Mouse (Mus musculus) heart, embryonic 10.5 days (tissue): ENCODE data around the gene Tpgs1. TPM values are rescaled to one million over a fixed set of nuclear protein-coding genes. Genes with fewer than 3 reads are reported as not detected.
A peak's percentile ranks its signal among the peaks of the same experiment; 100 is the strongest.

Source experiments
- DNase-seq: peaks from one replicate; pipeline ENCODE4 v3.0.0-alpha.2; 2017; ENCODE audit warnings: low spot score
- H3K27ac ChIP-seq: fragments of 300-500 bp; sonication (generic); 2 replicates; pipeline ENCODE4 v1.5.1; 2016; ENCODE audit warnings: mild to moderate bottlenecking
- H3K27me3 ChIP-seq: fragments of 300-500 bp; sonication (generic); 2 replicates; pipeline ENCODE4 v1.6.1; 2016; ENCODE audit warnings: mild to moderate bottlenecking; ENCODE audit not compliant: poor library complexity, insufficient read depth, severe bottlenecking
- H3K36me3 ChIP-seq: fragments of 300-500 bp; sonication (generic); 2 replicates; pipeline ENCODE4 v1.6.1; 2016; ENCODE audit warnings: mild to moderate bottlenecking, moderate library complexity
- H3K4me1 ChIP-seq: fragments of 300-500 bp; sonication (generic); 2 replicates; pipeline ENCODE4 v1.6.1; 2016; ENCODE audit warnings: mild to moderate bottlenecking
- H3K4me3 ChIP-seq: fragments of 300-500 bp; sonication (generic); 2 replicates; pipeline ENCODE4 v1.5.1; 2016; ENCODE audit warnings: mild to moderate bottlenecking, moderate library complexity
- H3K9me3 ChIP-seq: fragments of 300-500 bp; sonication (generic); 2 replicates; pipeline ENCODE4 v1.6.1; 2016; ENCODE audit warnings: mild to moderate bottlenecking, moderate library complexity
- WGBS: fragments of 180-500 bp; shearing (Covaris S2); methylation state at CpG from one replicate; pipeline ENCODE4 v1.1.7; 2016; 5-methylcytosine and 5-hydroxymethylcytosine counted together
- polyA plus RNA-seq: library from polyadenylated mRNA; unstranded; fragments of >200 nt; fragmentation: Nextera tagmentation; extraction: Ambion mirVana; gene quantifications from 2 replicates; pipeline ENCODE4 v1.2.1, GENCODE M21; 2016

Tpgs1 gene
- polyA plus RNA-seq, 1 experiment from 2014 or later, result 59.4 TPM

DNA sequence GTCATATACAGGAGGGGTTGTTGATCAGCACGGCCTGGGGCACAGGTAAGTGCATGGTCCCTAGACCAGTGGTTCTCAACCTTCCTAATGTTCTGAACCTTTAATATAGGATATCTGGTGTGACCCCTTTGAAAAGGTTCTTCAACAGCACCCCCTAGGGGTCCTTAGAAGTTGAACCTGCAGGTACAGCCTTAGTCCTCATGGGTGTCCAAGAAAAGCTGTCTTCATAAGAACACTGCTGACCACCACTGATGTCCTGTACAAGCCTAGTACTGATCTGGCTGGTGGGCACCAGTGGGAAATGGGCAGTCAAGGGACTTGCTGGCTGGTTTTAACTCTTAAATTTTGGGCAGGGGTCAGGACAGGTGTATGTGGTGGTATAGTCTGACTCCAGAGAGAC, 42.9 kb downstream of the Tpgs1 start:
- DNase-seq, result no peak
- Histone ChIP-seq H3K9me3 (peaks cover 3% of the 10 kb centered on the region; the same call in 1 of the 2 replicates), H3K27ac (no peak overlapping the region), H3K4me1 (peaks cover 64% of the 10 kb centered on the region), H3K27me3 (peaks cover 33% of the 10 kb centered on the region), H3K4me3 (no peak overlapping the region), H3K36me3 (peaks cover 51% of the 10 kb centered on the region)
- 76% methylated on average over 1 of the region's 1 CpGs for WGBS

DNA sequence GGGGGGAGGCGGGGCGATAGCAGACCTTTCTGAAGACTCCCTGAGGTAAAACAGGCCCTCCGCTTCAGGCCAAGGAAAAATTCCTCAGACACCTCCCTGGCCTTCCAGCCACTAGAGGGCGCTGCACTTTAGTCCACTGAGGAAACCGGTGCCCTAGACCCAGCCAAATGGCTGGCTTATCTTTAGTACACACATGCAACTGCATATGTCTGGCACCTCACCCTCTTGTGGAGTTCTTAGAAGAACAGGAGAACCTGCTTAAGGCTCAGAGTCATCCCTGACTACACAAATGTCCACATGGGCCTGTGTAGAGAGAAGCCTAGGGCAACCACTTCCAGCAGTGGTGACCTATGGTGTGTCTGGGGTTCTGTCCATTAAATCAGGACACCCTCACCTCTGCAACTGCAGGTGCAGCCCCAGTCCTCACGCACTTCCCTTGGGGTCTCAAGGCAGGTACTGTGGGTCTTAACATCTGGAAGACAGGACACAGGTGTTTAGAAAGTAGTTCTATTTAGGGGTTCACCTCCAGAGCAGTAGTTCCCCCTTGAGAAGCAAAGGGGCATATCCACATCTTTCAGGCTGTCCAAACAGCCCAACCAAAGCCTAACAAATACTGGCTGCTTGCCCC, 43.4 kb downstream of the Tpgs1 start:
- 16% methylated on average over 4 of the region's 6 CpGs for WGBS

DNA sequence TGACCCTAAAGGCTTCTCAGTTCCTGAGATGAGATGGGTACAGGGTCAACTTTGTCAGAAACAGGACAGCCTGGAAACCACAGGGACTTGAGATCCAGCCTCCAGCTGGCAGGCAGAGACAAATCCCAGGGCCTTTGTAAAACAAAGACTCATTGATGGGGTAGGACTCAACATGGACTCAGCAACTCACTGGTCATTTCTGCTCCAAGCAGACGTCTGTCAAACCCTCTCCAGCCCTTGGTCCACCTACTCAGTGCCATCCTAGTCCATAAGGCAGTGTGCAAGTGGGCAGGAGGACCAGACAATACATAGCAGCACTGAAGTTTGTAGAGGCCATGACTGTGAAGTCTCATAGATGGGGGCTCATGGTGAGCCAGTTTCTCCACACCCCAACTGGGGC, 44.0 kb downstream of the Tpgs1 start:
- WGBS, result 42% methylated on average over 1 of the region's 1 CpGs
- H3K4me3 ChIP-seq, result no peak overlapping the region
- peaks cover 40% of the 10 kb centered on the region for H3K36me3 ChIP-seq
- peaks cover 64% of the 10 kb centered on the region for H3K4me1 ChIP-seq
- peak; percentile 77 for DNase-seq
- H3K27ac ChIP-seq, result no peak overlapping the region
- H3K27me3 ChIP-seq, result peaks cover 45% of the 10 kb centered on the region
- H3K9me3 ChIP-seq, result peaks cover 3% of the 10 kb centered on the region; the same call in 1 of the 2 replicates

More for the DNA sequence above, 43.4 kb downstream of the Tpgs1 start:
- peaks cover 39% of the 10 kb centered on the region for H3K27me3 ChIP-seq
- no peak overlapping the region for H3K27ac ChIP-seq
- peaks cover 45% of the 10 kb centered on the region for H3K36me3 ChIP-seq
- peak; percentile 95 for DNase-seq
- peaks cover 3% of the 10 kb centered on the region; the same call in 1 of the 2 replicates for H3K9me3 ChIP-seq
- peaks cover 64% of the 10 kb centered on the region for H3K4me1 ChIP-seq
- no peak overlapping the region for H3K4me3 ChIP-seq

DNA sequence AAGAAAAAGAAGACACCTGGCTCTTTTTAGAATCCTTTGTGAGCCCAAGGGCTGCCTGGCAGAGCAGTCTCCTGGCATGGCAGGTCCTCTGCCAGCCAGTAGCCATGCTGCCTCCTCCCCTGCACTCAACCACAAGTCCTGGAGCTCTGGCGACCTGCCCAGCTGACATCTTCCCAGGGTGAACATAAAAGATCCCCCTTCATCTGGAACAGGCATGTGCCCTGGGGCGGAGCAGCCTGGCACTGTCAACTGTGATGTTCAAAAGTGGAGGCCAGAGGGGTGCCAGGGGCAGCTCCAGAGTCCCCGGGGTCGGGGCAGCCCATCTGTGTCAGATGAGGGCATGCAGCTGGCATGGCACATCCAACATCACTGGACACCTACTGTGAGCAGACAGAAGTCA, 45.8 kb downstream of the Tpgs1 start:
- H3K9me3 ChIP-seq, result peaks cover 3% of the 10 kb centered on the region; the same call in 1 of the 2 replicates

DNA sequence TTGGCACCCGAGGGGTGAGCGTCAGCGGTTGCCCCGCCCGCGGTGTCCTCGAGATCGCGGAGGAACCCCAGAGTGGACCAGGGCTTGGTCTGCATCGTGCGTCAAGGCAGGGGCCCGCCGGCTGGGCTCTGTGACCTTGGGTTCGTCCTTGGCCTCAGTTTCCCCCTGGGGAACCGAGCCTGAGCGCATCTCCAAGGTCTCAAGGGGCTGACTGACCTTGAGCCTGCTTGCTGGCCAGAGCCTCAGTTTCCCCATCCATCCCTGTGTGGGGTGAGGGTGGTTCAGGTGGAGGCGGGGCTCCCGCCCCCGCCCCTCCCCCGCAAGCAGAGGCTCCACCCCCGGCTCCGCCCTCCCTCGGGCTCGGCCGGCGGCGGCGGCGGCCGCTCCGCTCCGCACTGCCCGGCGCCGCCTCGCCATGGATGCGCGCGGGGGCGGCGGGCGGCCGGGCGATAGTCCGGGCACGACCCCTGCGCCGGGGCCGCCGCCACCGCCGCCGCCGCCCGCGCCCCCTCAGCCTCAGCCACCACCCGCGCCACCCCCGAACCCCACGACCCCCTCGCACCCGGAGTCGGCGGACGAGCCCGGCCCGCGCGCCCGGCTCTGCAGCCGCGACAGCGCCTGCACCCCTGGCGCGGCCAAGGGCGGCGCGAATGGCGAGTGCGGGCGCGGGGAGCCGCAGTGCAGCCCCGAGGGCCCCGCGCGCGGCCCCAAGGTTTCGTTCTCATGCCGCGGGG, 47.3 kb downstream of the Tpgs1 start, which contains the start of gene Hcn2:
TSS of gene Hcn2 (plus strand) at position 381 of the 734 bp plus-strand sequence.
- no peak for DNase-seq
- peaks cover 31% of the 10 kb centered on the region for H3K4me1 ChIP-seq
- H3K27me3 ChIP-seq, result peaks cover 71% of the 10 kb centered on the region
- 2% methylated on average over 85 of the region's 91 CpGs for WGBS
- 0 out of 2 replicates have a peak within 1 kb of the TSS, but pooled peaks have one; percentile 2 for H3K27ac ChIP-seq
- H3K9me3 ChIP-seq, result peaks cover 3% of the 10 kb centered on the region; the same call in 1 of the 2 replicates
- peak within 1 kb of the TSS; percentile 76 for H3K4me3 ChIP-seq
- peaks cover 8% of the 10 kb centered on the region for H3K36me3 ChIP-seq

More for the DNA sequence above, 45.8 kb downstream of the Tpgs1 start:
- Histone ChIP-seq H3K27me3 (peaks cover 63% of the 10 kb centered on the region), H3K36me3 (peaks cover 22% of the 10 kb centered on the region), H3K4me1 (peaks cover 45% of the 10 kb centered on the region), H3K4me3 (no peak overlapping the region), H3K27ac (no peak overlapping the region)
- WGBS, result 63% methylated on average over 4 of the region's 4 CpGs
- no peak for DNase-seq

DNA sequence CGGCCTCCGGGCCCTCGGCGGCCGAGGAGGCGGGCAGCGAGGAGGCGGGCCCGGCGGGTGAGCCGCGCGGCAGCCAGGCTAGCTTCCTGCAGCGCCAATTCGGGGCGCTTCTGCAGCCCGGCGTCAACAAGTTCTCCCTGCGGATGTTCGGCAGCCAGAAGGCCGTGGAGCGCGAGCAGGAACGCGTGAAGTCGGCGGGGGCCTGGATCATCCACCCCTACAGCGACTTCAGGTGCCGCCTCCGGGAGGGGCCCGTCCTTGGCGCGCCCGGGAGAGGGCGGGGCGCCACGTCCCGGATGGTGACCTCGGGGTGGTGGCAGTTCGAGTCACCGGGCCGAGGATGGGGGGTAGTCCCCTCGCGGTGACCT, 47.8 kb downstream of the Tpgs1 start:
- Histone ChIP-seq H3K27ac (no peak overlapping the region), H3K4me1 (peaks cover 27% of the 10 kb centered on the region), H3K36me3 (peaks cover 2% of the 10 kb centered on the region), H3K9me3 (peaks cover 3% of the 10 kb centered on the region; the same call in 1 of the 2 replicates), H3K4me3 (peak overlapping the region; percentile 76), H3K27me3 (peaks cover 71% of the 10 kb centered on the region)
- WGBS, result 1% methylated on average over 43 of the region's 44 CpGs
- DNase-seq, result no peak

DNA sequence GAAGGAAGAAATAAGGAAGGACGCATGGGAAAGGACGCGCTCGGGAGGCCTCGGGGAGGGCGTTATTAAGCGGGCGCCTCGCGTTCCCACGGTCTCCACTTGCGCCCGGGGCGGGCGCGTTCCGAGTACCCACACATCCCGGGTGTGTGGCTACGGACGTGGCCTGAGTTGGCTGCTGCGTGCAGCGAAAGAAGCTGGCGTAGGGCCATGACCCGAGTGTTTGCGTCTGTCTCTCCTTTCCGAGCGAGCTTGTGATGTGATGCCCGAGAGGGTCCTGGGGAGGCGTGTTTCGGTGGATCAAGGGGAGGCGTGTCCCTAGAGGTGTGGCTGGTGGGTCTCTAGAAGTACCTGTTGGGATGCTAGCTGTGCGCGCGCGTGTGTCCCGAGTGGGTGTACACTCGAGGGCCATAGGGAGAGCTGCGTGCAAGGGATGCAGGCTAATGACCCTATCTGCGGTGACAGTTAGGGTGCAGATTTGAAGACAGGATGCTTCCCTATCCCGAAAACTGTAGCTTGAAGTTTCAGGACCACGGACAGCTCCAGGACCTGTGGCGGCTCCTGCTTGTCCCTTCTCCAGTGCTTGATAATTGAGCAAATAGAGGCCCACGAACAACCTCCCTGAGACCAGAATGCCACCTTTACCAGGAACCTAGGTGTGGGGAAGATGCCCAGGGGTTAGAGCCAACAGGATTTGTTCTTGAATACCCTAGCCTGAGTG, 48.6 kb downstream of the Tpgs1 start:
- no peak overlapping the region for H3K27ac ChIP-seq
- peaks cover 71% of the 10 kb centered on the region for H3K27me3 ChIP-seq
- DNase-seq, result peak; percentile 85
- no peaks in the 10 kb centered on the region for H3K36me3 ChIP-seq
- WGBS, result 7% methylated on average over 43 of the region's 43 CpGs
- H3K9me3 ChIP-seq, result peaks cover 3% of the 10 kb centered on the region; the same call in 1 of the 2 replicates
- peaks cover 21% of the 10 kb centered on the region for H3K4me1 ChIP-seq
- peak overlapping the region; percentile 76 for H3K4me3 ChIP-seq

DNA sequence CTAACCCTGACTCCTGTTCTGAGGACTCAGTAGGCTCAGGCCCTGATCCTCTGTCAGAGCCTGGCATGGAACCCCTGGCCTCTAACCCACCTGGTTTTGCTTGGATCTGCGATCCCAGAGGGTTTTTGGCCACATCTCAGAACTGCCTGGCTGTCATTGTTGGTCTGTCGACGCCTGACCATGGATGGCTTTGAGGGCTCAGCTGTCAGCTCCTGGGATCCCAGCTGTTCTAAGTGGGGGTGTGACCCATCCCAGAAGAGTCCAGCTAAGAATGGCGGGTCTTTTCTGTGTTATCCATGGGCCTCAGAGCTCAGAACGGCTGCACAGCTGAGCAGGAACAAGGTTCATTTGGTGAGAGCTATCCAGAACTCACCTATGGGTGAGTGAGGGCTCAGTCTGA, 51.9 kb downstream of the Tpgs1 start:
- 60% methylated on average over 5 of the region's 5 CpGs for WGBS
- no peaks in the 10 kb centered on the region for H3K9me3 ChIP-seq
- no peaks in the 10 kb centered on the region for H3K36me3 ChIP-seq
- no peak for DNase-seq
- no peak overlapping the region for H3K27ac ChIP-seq
- H3K4me3 ChIP-seq, result no peak overlapping the region
- H3K4me1 ChIP-seq, result peaks cover 25% of the 10 kb centered on the region
- peaks cover 51% of the 10 kb centered on the region for H3K27me3 ChIP-seq

DNA sequence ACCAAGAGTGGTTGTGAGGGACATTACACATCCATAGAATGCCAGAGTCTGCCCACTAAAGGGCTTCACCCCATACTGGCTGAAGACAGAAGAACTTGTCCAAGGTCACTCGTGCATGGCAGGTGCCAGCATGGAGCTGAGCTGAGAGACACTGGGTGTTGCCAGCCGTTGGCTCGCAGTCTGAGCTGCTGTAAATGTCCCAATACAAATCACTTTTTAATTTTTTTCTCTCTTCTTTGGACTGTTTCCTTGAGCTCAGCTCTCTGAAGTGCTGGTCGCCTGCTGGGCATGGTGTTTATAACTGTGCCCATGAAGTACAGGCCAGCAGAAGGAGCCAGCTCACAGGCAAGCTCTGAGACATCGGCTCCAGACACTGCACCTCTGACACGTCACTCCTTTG, 53.9 kb downstream of the Tpgs1 start:
- Histone ChIP-seq H3K4me3 (no peak overlapping the region), H3K4me1 (peaks cover 7% of the 10 kb centered on the region), H3K27ac (no peak overlapping the region), H3K9me3 (peaks cover 3% of the 10 kb centered on the region; the same call in 1 of the 2 replicates), H3K36me3 (no peaks in the 10 kb centered on the region), H3K27me3 (peaks cover 33% of the 10 kb centered on the region)
- WGBS, result 74% methylated on average over 6 of the region's 6 CpGs
- DNase-seq, result no peak

DNA sequence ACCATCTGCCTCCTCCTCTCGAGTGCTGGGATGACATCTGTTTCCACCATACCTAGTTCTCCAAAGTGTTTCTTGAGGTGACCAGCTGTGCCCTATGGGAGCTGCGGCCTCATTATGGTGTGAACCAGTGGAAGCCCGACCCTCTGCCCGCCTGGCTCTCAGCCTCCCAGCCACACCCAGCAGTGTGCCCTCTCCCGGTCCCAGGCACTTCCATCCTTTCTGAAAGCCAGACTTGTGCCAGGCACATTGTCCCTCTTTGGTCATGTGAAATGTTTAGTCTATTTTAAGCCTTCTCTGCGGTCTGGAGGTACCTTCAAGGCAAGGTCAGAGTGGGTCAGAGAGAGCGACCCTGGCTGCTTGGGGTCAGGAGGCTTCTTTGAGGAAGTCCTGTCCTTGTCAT, 54.5 kb downstream of the Tpgs1 start:
- 67% methylated on average over 7 of the region's 7 CpGs for WGBS

More for the DNA sequence above, 54.5 kb downstream of the Tpgs1 start:
- Histone ChIP-seq H3K4me1 (peaks cover 11% of the 10 kb centered on the region), H3K36me3 (no peaks in the 10 kb centered on the region), H3K27ac (no peak overlapping the region), H3K27me3 (peaks cover 33% of the 10 kb centered on the region), H3K4me3 (no peak overlapping the region), H3K9me3 (peaks cover 3% of the 10 kb centered on the region; the same call in 1 of the 2 replicates)
- DNase-seq, result no peak
